Mouse (Mus musculus) induced T-regulatory cell, adult 2 months (primary cell): ENCODE data around the gene Mlst8.
A peak's percentile ranks its signal among the peaks of the same experiment; 100 is the strongest.

Experiments used
- DNase-seq: peaks from one replicate; pipeline ENCODE4 v3.0.0-alpha.2; 2012; ENCODE audit warnings: low read depth

Gene Mlst8

GRCm38 (mm10) chr17:24478663-24479380 lies at the start of gene Mlst8:
TSS of gene Mlst8 (minus strand) at chr17:24479078.
- DNase-seq, result peak; percentile 99

GRCm38 (mm10) chr17:24528560-24528918 lies 49.7 kb upstream of the Mlst8 start:
- peak; percentile 85 for DNase-seq

DNA sequence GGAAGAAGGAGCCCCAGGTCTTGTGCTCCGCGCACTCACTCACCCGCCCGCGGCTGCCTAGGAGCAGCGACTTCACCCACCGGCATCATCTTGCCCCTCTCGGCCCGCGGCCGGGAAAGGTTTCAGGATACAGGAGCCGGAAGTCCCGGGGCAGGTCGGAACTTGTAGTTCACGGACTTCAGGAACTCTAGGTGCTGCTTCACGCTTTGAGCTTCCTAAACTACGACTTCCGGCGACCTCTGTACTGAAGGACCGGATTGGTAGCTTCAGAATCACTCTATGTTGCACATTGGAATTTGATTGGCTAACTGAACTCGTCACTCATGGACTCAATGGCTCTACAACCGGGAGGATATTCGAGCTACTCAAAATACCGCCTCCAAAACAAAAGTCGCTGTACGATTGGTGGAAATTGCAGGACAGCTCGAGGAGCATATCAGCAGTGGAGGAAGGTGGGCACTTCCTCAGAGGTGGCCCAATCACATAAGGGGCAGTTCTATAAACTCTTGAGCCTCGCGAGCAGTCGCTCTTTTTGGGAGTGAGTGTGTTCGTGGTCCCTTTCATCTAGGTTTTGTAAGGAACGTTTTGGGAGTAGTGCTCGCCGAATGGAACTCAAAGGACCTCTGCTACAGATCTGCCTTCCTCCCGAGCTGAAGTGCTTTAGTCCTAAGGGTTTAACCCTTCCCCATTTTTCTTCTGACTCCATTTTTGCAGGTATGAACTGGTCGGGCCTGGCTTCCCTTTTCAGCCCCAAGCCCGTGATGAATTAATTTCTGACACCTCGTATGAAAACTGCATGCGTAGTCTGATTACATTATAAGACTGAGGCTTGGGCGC lies 49.1 kb upstream of the Mlst8 start, which contains the start of gene Traf7:
Traf7 (minus strand) TSS at position 216 of the 837 bp plus-strand sequence.
- DNase-seq, result peak; percentile 99

DNA sequence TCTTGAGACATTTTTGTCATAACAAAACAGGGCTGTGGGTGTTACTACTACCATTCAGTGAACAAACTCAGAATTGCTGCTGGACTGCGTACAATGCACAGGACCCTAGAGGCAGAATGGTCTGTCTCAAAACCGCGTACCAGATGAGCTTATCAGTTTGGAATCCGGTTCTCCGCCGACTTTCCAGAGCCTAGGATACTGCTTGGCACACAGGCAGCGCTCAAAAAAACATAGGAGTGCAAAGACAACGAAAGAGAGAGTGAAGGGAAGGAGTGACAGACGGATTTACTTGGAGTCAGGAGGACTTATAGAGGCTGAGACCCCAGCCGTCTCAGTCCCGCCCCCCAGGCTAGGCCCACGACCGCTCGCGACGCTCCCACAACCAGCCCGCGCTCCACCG lies 48.4 kb upstream of the Mlst8 start:
- no peak for DNase-seq

DNA sequence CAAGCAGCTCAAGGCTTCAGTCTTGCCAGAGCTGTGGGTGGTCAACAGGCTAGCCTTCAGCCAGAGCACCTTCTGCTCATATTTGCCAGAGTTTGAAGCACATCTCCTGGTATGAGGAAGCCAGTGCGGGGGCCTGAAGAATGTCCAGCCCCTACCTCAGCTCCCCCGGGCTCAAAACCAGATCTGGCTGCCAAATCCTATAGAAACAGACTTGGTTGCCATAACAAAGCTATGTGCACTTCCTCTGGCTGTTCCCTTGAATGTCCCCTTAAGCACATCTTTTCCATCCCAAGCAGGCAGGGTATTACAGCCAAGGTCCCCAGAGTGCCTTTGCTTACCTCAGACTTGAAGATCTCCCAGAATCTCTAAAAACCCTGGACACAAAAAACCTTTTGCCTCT lies 45.9 kb upstream of the Mlst8 start:
- DNase-seq, result no peak

- no peak for DNase-seq
These were observed 41.6 kb upstream of the Mlst8 start for GRCm38 (mm10) chr17:24520450-24520849.

DNA sequence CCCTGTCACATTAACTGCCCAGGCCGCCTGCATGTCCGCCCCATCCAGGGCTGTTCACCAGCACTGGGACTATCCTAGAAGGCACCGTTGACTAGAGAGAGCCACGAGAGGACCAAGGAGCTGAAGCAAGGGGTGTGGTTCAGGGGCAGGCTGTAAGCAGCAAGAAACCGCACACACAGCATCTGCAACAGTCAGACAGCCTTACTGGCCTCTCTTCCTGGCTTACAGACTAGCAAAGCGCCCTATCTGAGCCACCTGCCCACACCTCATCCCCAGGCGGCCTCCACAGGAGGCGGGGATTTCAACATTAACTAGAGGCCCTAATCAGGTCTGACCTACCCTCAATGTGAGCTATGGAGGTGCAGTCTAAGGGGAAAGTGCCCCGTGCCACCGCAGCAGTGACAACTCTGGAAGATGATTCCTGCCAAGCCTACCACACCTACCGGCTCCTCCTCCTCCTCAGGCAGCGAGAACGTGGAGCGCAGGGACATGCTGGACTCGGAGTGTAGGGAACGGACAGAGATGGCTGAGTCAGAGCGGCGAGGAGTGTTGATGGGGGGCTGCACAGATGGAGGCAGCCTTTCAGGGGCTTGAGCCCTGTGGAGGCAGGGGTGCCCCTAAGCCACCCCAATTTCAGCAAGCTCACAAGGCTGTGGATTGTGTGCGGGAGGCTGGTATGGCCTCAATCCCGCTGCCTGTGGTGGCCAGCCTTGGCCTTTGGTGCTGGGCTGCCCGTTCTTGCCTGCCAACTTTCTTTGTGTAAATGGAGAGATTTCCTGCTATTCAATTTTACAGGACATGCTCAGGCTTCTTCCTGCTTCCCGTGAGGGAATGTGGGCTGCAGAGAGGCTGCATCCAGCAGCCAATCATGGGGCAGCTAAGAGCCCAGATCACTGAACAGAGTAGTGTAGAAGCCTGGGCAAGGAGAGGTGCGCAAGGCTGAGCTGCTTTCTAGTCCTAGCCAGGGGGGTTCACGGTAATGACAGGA lies 35.7 kb upstream of the Mlst8 start:
- no peak for DNase-seq

DNA sequence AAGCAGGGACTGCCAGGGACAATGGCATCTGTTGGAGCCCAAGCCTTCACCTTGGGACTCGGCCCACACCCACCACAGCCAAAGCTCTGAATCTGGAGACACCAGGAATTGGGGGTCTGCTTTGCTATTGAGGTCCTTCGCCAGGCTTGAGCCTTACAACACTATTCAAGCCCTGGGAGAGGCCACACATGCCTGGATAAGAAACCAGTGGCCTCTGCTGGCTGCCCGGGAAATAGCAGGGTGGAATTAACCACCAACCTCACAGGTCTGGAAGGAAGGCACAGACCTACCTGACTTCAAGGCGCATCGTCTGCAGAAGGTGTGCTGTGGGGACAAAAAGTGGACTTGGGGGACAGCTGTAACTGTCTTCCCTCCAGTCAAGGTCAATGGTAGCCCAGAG lies 34.7 kb upstream of the Mlst8 start:
- DNase-seq, result peak; percentile 44

DNA sequence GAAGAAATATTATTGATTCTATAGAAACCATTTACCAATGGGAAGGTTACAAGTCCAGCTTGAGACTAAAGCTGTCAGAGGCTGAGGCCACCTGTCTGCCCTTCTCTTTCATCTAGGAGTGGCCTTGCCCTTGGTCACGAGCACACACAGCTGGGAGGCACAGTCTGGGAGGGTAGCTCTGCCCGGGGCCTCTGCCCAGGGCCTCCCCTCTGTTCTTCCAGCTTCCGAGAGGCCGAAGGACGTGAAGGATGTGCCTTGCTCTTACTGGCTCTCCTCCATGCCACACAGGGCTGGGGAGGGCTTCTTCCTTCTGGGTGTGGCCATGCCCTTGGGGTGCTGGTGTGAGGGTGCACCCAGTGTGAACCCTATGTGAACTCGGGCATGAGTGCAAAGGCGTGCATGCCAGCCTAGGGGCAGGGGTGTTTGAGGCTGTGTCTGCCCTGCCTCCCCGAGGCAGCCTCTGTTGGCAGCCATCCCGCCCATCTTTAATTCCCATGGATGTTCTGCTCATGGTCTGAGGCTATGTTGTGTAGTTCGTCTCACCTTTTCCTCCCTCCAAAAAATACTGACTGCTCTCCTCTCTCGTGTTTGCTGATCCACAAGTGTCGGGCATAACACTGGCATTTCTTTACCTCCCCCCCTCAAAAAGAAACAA lies 29.1 kb upstream of the Mlst8 start:
- no peak for DNase-seq

- no peak for DNase-seq
These were observed 28.3 kb upstream of the Mlst8 start for GRCm38 (mm10) chr17:24507129-24507664.

DNA sequence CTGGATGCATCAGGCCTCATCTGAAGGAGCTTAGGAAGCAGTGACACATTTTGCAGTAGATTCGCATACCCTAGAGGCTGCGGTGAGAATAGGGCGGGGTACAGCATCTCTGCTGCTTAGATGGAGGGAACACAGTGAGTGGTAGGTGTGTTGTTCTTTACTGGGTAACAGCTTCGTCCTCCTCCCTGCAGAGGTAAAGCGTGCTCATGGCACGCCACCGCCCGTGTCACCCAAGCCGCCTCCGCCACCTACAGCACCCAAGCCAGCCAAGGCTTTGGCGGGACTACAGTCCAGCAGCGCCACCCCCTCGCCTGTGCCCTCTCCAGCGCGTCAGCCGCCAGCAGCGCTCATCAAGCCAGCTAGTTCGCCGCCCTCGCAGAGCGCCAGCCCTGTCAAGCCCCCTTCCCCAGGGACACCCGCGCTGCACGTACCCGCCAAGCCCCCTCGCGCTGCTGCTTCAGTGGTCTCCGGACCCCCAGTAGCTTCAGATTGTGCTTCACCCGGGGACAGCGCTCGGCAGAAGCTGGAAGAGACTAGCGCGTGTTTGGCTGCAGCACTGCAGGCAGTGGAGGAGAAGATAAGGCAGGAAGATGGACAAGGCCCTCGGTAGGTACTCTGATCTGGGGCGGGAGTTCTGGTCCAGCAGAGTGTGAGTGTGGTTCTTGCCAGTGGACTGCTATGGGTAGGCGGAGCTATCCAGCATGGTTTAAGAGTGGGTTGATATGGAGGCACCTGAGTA lies 27.6 kb upstream of the Mlst8 start:
- DNase-seq, result no peak

GRCm38 (mm10) chr17:24505286-24505955 lies 26.5 kb upstream of the Mlst8 start:
- no peak for DNase-seq

GRCm38 (mm10) chr17:24504085-24504484 lies 25.2 kb upstream of the Mlst8 start:
- DNase-seq, result no peak

GRCm38 (mm10) chr17:24502208-24502607 lies 23.3 kb upstream of the Mlst8 start:
- DNase-seq, result peak; percentile 35

DNA sequence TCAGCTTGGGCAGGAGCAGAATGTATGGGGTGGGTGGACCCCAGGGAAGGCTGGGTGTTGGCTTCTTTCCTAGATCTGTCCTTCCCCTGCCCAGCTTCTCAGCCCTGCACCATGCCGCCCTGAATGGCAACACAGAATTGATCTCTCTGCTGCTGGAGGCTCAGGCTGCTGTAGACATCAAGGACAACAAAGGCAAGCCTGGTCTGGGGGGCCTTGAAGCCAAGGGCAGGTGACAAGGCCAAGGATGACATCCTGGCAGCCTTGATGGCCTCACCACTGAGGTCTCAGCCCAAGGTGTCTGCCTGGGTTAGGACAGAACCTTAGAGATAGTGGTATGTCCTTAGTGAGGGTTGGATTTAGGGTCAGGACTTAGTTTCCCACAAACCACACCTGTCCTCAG lies 17.1 kb upstream of the Mlst8 start:
- no peak for DNase-seq

- DNase-seq, result no peak
These were observed 16.6 kb upstream of the Mlst8 start for GRCm38 (mm10) chr17:24495443-24495842.

GRCm38 (mm10) chr17:24494627-24495335 lies 15.9 kb upstream of the Mlst8 start:
- peak; percentile 70 for DNase-seq

DNA sequence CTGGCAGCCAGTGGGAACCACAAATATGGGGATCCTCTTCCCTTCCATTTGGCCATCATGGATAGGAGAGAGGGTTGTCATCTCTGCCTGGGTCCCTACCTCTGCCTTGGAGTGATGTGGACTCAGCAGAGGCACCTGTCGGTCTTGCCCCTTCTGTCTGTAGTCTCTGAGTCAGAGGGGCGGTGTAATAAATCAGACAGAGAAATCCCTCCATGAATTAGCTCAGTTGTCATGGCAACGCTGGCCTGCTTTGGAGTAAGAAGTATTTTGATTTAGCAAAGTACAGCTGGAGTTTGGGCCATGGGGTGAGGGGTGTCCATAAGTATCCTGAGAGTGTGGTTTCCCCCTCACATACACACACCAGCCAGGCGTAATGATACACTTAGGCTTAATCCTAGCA lies 11.5 kb upstream of the Mlst8 start:
- DNase-seq, result no peak

DNA sequence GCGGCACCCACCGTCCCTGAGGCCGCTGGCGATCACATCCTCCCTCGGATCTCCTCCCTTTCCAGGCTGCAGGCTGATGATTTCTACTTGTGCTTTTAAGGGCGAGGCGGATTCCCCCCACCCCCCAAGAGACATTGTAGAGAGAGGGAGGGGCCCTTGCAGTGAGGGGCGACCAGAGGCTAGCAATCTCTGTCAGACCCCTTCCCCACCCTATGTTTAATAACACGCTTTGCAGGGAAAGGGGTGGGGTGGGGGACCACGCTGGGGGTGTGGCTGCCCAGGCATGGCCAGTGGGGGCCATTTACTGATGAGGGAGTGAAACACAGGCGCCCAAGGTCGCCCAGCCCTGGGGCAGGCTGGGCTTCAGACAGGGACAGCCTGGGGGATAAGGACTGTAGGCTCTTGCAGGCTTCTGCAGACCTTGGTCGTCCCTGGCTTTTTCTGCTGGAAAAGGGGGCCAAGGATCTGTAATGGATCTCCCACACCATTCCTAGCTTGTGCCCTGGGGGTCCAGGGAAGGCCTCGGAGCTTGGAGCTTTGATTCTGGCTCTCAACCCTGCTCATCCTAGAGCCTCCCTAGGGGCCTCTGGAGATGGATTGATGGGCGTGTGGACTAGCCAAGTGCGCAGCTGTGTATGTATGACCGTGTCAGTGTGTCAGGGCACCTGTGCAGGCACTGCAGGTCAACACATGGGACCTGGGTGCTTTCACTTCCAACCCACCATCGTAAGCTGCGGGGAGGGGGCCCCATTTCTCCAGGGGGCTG lies 10.6 kb upstream of the Mlst8 start:
- no peak for DNase-seq
